Mouse (Mus musculus) MEL (cell line): ENCODE data around the gene Slc34a1.

Experiments used
- CTCF ChIP-seq, 3 experiments: IDR thresholded peaks in 2 of 3; conservative IDR thresholded peaks in 1 of 3; 2 replicates each; pipeline ENCODE4 v1.5.1; 2011 to 2012; ENCODE audit warnings: low read length in 3 of 3, low read depth in 2 of 3, mild to moderate bottlenecking in 2 of 3, improper control_type of control experiment in 1 of 3, inconsistent platforms in 1 of 3, mixed read lengths in 1 of 3, moderate library complexity in 1 of 3; ENCODE audit not compliant: control insufficient read depth in 1 of 3, insufficient read depth in 1 of 3, poor library complexity in 1 of 3, severe bottlenecking in 1 of 3
- E2F4 ChIP-seq: IDR thresholded peaks from 2 replicates; pipeline ENCODE4 v1.6.1; 2011; ENCODE audit warnings: low read depth, low read length, improper control_type of control experiment, borderline replicate concordance

- TF ChIP-seq CTCF (IDR thresholded peaks at IDR 0.05 in 2 of 3, conservative IDR thresholded peaks at IDR 0.05 in 1 of 3; ENCODE audit: control insufficient read depth in 1 of 3, insufficient read depth in 1 of 3, low read depth in 2 of 3, low read length in 3 of 3, poor library complexity in 1 of 3, severe bottlenecking in 1 of 3) (no peak), E2F4 (no peak)
Observed at GRCm38 (mm10) chr13:55419142-55419541, 21.2 kb downstream of the Slc34a1 start.
